Mouse (Mus musculus) neutrophil, adult 83 days (primary cell): ENCODE results near the gene Cstl1. TPM values are rescaled to one million over a fixed set of nuclear protein-coding genes. Genes with fewer than 3 reads are reported as not detected.

Source experiments
- total RNA-seq, 2 experiments: library from RNA; stranded (reverse); gene quantifications; one replicate each; pipeline ENCODE4 v1.2.4; 2023

Cstl1 gene
- total RNA-seq: not detected

GRCm38 (mm10) chr2:148750058-148750457 lies at the start of gene Cstl1:
TSS of gene Cstl1 (plus strand) at chr2:148750358.

GRCm38 (mm10) chr2:148732327-148733000 lies 17.7 kb upstream of the Cstl1 start, which contains the start of gene Napb:
TSS of gene Napb (minus strand) at chr2:148732467.

GRCm38 (mm10) chr2:148771397-148771796 lies 21.2 kb downstream of the Cstl1 start, which contains the start of gene Cst11:
TSS of gene Cst11 (minus strand) at chr2:148771497.

GRCm38 (mm10) chr2:148781709-148782108 lies 31.6 kb downstream of the Cstl1 start, which contains the start of gene 8030411F24Rik:
TSS of gene 8030411F24Rik (plus strand) at chr2:148782009.

GRCm38 (mm10) chr2:148789142-148789541 lies 39.0 kb downstream of the Cstl1 start, which contains the start of gene Cst12:
TSS of gene Cst12 (plus strand) at chr2:148789361.

GRCm38 (mm10) chr2:148798485-148798884 lies 48.3 kb downstream of the Cstl1 start, which contains the start of gene Cst8:
TSS of gene Cst8 (plus strand) at chr2:148798785.

Other genes starting within 250 kb of the Cstl1 start
- 10 to 100 TPM; 27.3 to 28.1 TPM for gene Nxt1, start 77.8 kb upstream of the Cstl1 start, total RNA-seq
- gene Gzf1, start 69.3 kb upstream of the Cstl1 start, total RNA-seq: 10 to 100 TPM; 15.2 to 15.5 TPM
- 1 to 10 TPM; 1.5 to 2.3 TPM for gene Napb, start 17.9 kb upstream of the Cstl1 start, total RNA-seq
- not detected for gene Cst11, start 21.1 kb downstream of the Cstl1 start, total RNA-seq
- gene 8030411F24Rik, start 31.7 kb downstream of the Cstl1 start, total RNA-seq: not detected
- not detected for gene Cst12, start 39.0 kb downstream of the Cstl1 start, total RNA-seq
- gene Cst8, start 48.4 kb downstream of the Cstl1 start, total RNA-seq: not detected
- gene Cst13, start 69.7 kb downstream of the Cstl1 start, total RNA-seq: not detected
- not detected for gene Cst9, start 84.8 kb downstream of the Cstl1 start, total RNA-seq
- gene 9230104L09Rik, start 114.7 kb downstream of the Cstl1 start, total RNA-seq: not detected
- 100 to 1,000 TPM; 600 to 630 TPM for gene Cst3, start 125.3 kb downstream of the Cstl1 start, total RNA-seq